Mouse (Mus musculus) hindbrain, embryonic 12.5 days (tissue): ENCODE results near the gene Ms4a12. TPM values are rescaled to one million over a fixed set of nuclear protein-coding genes. Genes with fewer than 3 reads are reported as not detected.

Experiments
- ATAC-seq: fragments of 200-750 bp; cut with Nextera tagmentation; 2 replicates; pipeline ENCODE4 v1.8.0; 2017; ENCODE audit warnings: moderate TSS enrichment; ENCODE audit not compliant: low FRiP score
- H3K27ac ChIP-seq: fragments of 300-500 bp; sonication (generic); 2 replicates; pipeline ENCODE4 v1.5.1; 2016; ENCODE audit warnings: mild to moderate bottlenecking
- H3K27me3 ChIP-seq: fragments of 300-500 bp; sonication (generic); 2 replicates; pipeline ENCODE4 v1.6.1; 2016; ENCODE audit warnings: mild to moderate bottlenecking
- H3K36me3 ChIP-seq: fragments of 300-500 bp; sonication (generic); 2 replicates; pipeline ENCODE4 v1.6.1; 2016; ENCODE audit warnings: mild to moderate bottlenecking
- H3K4me1 ChIP-seq: fragments of 300-500 bp; sonication (generic); 2 replicates; pipeline ENCODE4 v1.6.1; 2016
- H3K4me2 ChIP-seq: fragments of 300-500 bp; sonication (generic); replicated peaks from 2 replicates; pipeline ENCODE4 v1.6.1; 2016; ENCODE audit warnings: mild to moderate bottlenecking
- H3K4me3 ChIP-seq: fragments of 300-500 bp; sonication (generic); 2 replicates; pipeline ENCODE4 v1.5.1; 2016; ENCODE audit warnings: mild to moderate bottlenecking
- H3K9ac ChIP-seq: fragments of 300-500 bp; sonication (generic); 2 replicates; pipeline ENCODE4 v1.6.1; 2016; ENCODE audit warnings: mild to moderate bottlenecking, moderate library complexity
- H3K9me3 ChIP-seq: fragments of 300-500 bp; sonication (generic); replicated peaks from 2 replicates; pipeline ENCODE4 v1.6.1; 2016; ENCODE audit warnings: mild to moderate bottlenecking
- WGBS: fragments of 180-500 bp; shearing (Covaris S2); methylation state at CpG from one replicate; pipeline ENCODE4 v1.1.7; 2016; 5-methylcytosine and 5-hydroxymethylcytosine counted together
- polyA plus RNA-seq: library from polyadenylated mRNA; unstranded; fragments of >200 nt; fragmentation: Nextera tagmentation; extraction: Ambion mirVana; gene quantifications from 2 replicates; pipeline ENCODE4 v1.2.1, GENCODE M21; 2016

The Ms4a12 gene
- polyA plus RNA-seq, 1 experiment from 2014 or later: not detected

- no peak overlapping the region for H3K27ac ChIP-seq
- H3K4me1 ChIP-seq: no peaks in the 10 kb centered on the region
- H3K4me3 ChIP-seq: no peak overlapping the region
- no peaks in the 10 kb centered on the region for H3K27me3 ChIP-seq
- no peaks in the 10 kb centered on the region for H3K9me3 ChIP-seq
- H3K4me2 ChIP-seq: no peak overlapping the region
- ATAC-seq: no peak
- H3K36me3 ChIP-seq: no peaks in the 10 kb centered on the region
- no peak overlapping the region for H3K9ac ChIP-seq
- WGBS: 70% methylated on average over 5 of the region's 5 CpGs
These were observed 2.9 kb upstream of the Ms4a12 start for GRCm38 (mm10) chr19:11234921-11235735.

DNA sequence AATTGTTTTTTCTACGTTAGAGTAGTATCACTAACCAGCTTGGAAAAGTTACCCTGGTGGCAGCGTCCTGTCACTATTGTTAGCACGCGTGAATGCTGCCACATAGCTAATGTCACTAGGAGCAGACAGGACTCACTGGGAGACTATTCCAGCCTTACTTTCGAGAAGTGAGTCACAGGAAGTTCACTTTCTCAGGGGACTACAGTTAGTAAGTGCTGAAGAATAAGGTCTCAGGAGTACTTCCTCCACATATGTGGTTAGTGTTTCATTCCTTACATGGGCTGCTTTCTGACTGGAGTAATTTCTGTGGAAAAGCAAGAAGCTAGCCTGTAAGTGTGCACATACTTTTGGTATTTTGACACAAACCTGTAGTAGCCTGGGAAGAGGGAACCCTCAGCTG is 2.0 kb upstream of the Ms4a12 start:
- Histone ChIP-seq H3K4me3 (no peak overlapping the region), H3K27ac (no peak overlapping the region), H3K27me3 (no peaks in the 10 kb centered on the region), H3K36me3 (no peaks in the 10 kb centered on the region), H3K9me3 (no peaks in the 10 kb centered on the region), H3K4me1 (no peaks in the 10 kb centered on the region), H3K9ac (no peak overlapping the region), H3K4me2 (no peak overlapping the region)
- ATAC-seq: no peak
- WGBS: 79% methylated on average over 5 of the region's 5 CpGs

- Histone ChIP-seq H3K4me1 (no peaks in the 10 kb centered on the region), H3K36me3 (no peaks in the 10 kb centered on the region), H3K9me3 (no peaks in the 10 kb centered on the region), H3K4me3 (no peak within 1 kb of the TSS), H3K27ac (no peak within 1 kb of the TSS), H3K4me2 (no peak within 1 kb of the TSS), H3K9ac (no peak within 1 kb of the TSS), H3K27me3 (no peaks in the 10 kb centered on the region)
- WGBS: 63% methylated on average over 12 of the region's 12 CpGs
- no peak for ATAC-seq
These were observed 35.7 kb downstream of the Ms4a12 start, which contains the start of gene Ms4a13 for GRCm38 (mm10) chr19:11196546-11196945. TSS of gene Ms4a13 (minus strand) at chr19:11196737.

DNA sequence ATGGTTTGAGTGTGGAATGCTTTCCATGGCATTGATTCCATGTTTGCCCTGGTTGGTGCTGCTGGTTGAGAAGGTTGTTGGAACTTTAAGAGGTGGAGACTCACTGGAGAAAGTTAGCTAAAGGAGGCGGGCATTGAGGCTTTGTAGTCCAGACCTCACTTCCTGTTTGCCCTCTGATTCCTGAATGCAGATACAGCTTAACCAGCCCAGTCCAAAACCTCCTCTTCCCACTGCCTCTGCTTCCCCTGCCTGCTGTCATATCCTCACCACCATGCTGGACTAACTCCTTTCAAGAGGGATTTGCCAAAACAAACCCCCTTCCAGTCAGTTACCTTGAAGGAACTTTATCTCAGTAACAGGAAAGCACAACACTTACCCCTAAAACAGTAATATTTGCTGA is 39.7 kb downstream of the Ms4a12 start:
- Histone ChIP-seq H3K9ac (no peak overlapping the region), H3K36me3 (no peaks in the 10 kb centered on the region), H3K4me1 (no peaks in the 10 kb centered on the region), H3K4me3 (no peak overlapping the region), H3K27ac (no peak overlapping the region), H3K4me2 (no peak overlapping the region), H3K9me3 (no peaks in the 10 kb centered on the region), H3K27me3 (no peaks in the 10 kb centered on the region)
- 83% methylated on average over 1 of the region's 1 CpGs for WGBS
- no peak for ATAC-seq

GRCm38 (mm10) chr19:11184121-11184520 is 48.1 kb downstream of the Ms4a12 start:
- H3K4me3 ChIP-seq: no peak overlapping the region
- no peaks in the 10 kb centered on the region for H3K4me1 ChIP-seq
- H3K9me3 ChIP-seq: no peaks in the 10 kb centered on the region
- no peak for ATAC-seq
- H3K9ac ChIP-seq: no peak overlapping the region
- no peaks in the 10 kb centered on the region for H3K27me3 ChIP-seq
- no peaks in the 10 kb centered on the region for H3K36me3 ChIP-seq
- H3K4me2 ChIP-seq: no peak overlapping the region
- no peak overlapping the region for H3K27ac ChIP-seq
- WGBS: 17% methylated on average over 5 of the region's 5 CpGs

GRCm38 (mm10) chr19:11177464-11177863 is 54.8 kb downstream of the Ms4a12 start:
- H3K4me1 ChIP-seq: no peaks in the 10 kb centered on the region
- no peak overlapping the region for H3K4me2 ChIP-seq
- no peak overlapping the region for H3K27ac ChIP-seq
- ATAC-seq: no peak
- no peaks in the 10 kb centered on the region for H3K27me3 ChIP-seq
- no peaks in the 10 kb centered on the region for H3K9me3 ChIP-seq
- no peaks in the 10 kb centered on the region for H3K36me3 ChIP-seq
- no peak overlapping the region for H3K4me3 ChIP-seq
- H3K9ac ChIP-seq: no peak overlapping the region
- 72% methylated on average over 2 of the region's 2 CpGs for WGBS

DNA sequence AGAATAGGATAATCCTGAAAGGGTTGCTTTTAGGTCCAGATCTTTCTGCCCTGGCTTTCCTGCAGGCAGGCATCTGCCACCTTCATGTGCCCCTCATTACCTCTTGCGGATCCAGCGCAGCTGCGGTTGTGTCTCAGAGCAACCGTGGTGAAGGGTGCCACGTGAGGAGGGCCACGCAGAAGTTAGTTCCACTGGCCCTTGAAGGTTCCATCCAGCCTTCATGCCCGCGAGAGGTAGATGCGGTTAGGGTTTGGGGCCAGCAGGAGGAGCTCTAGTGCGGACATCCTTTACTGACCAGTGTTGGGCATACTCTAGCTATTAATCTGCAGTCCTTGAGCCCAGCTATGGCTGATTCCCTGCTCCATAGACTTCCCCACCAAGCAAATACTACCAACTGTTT is 67.1 kb downstream of the Ms4a12 start, which contains the start of gene 1700025F22Rik:
Gene 1700025F22Rik (minus strand): TSS at position 149 of the 400 bp plus-strand sequence.
- Histone ChIP-seq H3K4me2 (no peak within 1 kb of the TSS), H3K4me3 (no peak within 1 kb of the TSS), H3K27me3 (no peaks in the 10 kb centered on the region), H3K27ac (no peak within 1 kb of the TSS), H3K9ac (no peak within 1 kb of the TSS), H3K9me3 (no peaks in the 10 kb centered on the region), H3K36me3 (no peaks in the 10 kb centered on the region), H3K4me1 (no peaks in the 10 kb centered on the region)
- no peak for ATAC-seq
- WGBS: 36% methylated on average over 10 of the region's 10 CpGs

Other genes starting within 250 kb of the Ms4a12 start
- not detected in 2 replicates for gene Ms4a15, start 239.2 kb downstream of the Ms4a12 start, polyA plus RNA-seq
- gene Ms4a18, start 214.4 kb downstream of the Ms4a12 start, polyA plus RNA-seq: not detected in 2 replicates
- not detected in 2 replicates for gene Ms4a8a, start 151.3 kb downstream of the Ms4a12 start, polyA plus RNA-seq
- not detected in 2 replicates for gene 1700017D01Rik, start 101.6 kb downstream of the Ms4a12 start, polyA plus RNA-seq
- not detected in 2 replicates for gene 1700025F22Rik, start 67.1 kb downstream of the Ms4a12 start, polyA plus RNA-seq
- not detected in 2 replicates for gene Ms4a13, start 35.7 kb downstream of the Ms4a12 start, polyA plus RNA-seq
- gene Ms4a1, start 33.8 kb upstream of the Ms4a12 start, polyA plus RNA-seq: not detected in 2 replicates
- gene Ms4a5, start 51.4 kb upstream of the Ms4a12 start, polyA plus RNA-seq: not detected in 2 replicates
- gene Ms4a14, start 82.0 kb upstream of the Ms4a12 start, polyA plus RNA-seq: not detected in 2 replicates
- 2.6 and 3.7 TPM in 2 replicates for gene Ms4a7, start 103.7 kb upstream of the Ms4a12 start, polyA plus RNA-seq
- 3.5 and 4.0 TPM in 2 replicates for gene Ms4a4a, start 143.1 kb upstream of the Ms4a12 start, polyA plus RNA-seq
- 0.26 TPM in 1 of 2 replicates, not detected in the other for gene Ms4a4c, start 172.3 kb upstream of the Ms4a12 start, polyA plus RNA-seq
- not detected in 2 replicates for gene Ms4a4b, start 211.1 kb upstream of the Ms4a12 start, polyA plus RNA-seq
- 1.8 and 2.6 TPM in 2 replicates for gene Ms4a6c, start 236.9 kb upstream of the Ms4a12 start, polyA plus RNA-seq